Mouse (Mus musculus) splenic B cell, adult 2 months (primary cell): ENCODE results near the gene Cdx4.

Experiments used
- DNase-seq: peaks from one replicate; pipeline ENCODE4 v3.0.0-alpha.2; 2011; ENCODE audit warnings: low read depth, low spot score
- H3K27me3 ChIP-seq: 2 replicates; pipeline ENCODE4 v1.6.1; 2012; ENCODE audit warnings: mild to moderate bottlenecking, low read length, moderate library complexity, mixed read lengths; ENCODE audit not compliant: control insufficient read depth, poor library complexity, insufficient read depth, severe bottlenecking
- H3K36me3 ChIP-seq: 2 replicates; pipeline ENCODE4 v1.6.1; 2012; ENCODE audit warnings: mild to moderate bottlenecking, low read length, moderate library complexity, mixed read lengths; ENCODE audit not compliant: control insufficient read depth, poor library complexity, insufficient read depth, severe bottlenecking

Gene Cdx4

GRCm38 (mm10) chrX:103356287-103356686, 35.1 kb downstream of the Cdx4 start, which contains the start of gene Chic1:
TSS of gene Chic1 (plus strand) at chrX:103356476.
- peak; percentile 29 for DNase-seq
- Histone ChIP-seq H3K27me3 (no peaks in the 10 kb centered on the region), H3K36me3 (no peaks in the 10 kb centered on the region)

DNA sequence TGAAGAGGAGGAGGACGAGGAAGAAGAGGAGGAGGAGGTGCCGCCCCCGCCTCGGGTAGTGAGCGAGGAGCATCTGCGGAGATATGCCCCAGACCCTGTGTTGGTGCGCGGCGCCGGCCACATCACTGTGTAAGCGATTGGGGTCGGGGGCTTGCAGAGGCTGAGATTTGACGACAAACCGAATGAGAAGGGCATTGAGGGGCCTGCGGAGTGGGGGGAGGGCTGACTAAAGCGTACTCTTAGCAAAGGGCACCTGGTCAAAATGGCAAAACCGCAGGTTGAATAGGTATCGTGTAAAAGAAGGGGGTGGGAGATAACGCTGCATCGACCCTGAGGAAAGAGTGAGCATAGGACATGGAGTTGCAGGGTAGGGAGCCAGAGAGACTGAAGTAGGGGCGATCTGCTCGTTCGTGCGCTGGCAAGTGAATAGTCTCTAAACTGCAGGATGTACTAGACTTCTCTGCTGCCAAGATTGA, 35.6 kb downstream of the Cdx4 start:
- peak; percentile 1 for DNase-seq
- H3K36me3 ChIP-seq = no peaks in the 10 kb centered on the region
- H3K27me3 ChIP-seq = no peaks in the 10 kb centered on the region

DNA sequence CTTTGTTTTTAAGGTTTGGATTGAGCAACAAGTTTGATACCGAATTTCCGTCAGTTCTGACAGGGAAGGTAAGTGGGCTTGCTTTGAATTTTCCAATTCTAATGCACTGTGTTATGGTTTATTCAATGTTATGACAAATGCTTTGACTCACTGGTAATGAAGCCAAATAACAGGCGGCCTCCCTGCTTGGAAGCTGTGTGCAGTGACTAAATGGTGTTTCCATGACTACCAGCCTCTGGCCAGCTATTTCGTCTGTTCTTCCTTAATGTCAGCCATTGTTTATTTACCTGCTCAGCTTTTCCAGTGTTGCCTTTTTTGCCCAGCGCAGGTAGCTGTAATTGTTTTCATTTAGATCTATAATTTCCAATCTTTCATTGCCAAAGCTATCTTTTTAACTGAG, 45.0 kb downstream of the Cdx4 start:
- DNase-seq = no peak
- H3K36me3 ChIP-seq = no peaks in the 10 kb centered on the region
- H3K27me3 ChIP-seq = no peaks in the 10 kb centered on the region

DNA sequence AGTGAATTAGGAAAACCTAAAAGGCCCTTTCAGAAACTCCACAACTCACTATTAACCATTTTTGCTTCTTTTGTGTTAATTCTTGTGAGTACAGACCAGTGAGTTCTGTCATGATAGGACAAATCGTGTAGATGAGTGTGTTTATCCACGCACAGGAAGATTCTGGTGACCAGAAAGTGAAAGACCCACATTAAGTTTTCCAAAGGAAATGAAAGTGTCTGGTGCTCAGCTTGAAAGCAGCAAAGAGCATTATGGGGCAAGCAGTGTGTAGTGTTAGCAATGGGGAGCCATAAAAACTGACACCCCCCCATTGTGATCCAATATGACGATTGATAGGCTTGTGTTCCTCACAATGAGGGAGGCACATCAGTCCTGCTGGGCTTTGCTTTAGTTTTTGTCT, 47.5 kb downstream of the Cdx4 start:
- no peak for DNase-seq
- Histone ChIP-seq H3K27me3 (no peaks in the 10 kb centered on the region), H3K36me3 (no peaks in the 10 kb centered on the region)

GRCm38 (mm10) chrX:103371221-103371620, 50.0 kb downstream of the Cdx4 start:
- Histone ChIP-seq H3K36me3 (no peaks in the 10 kb centered on the region), H3K27me3 (no peaks in the 10 kb centered on the region)
- DNase-seq = peak; percentile 12

DNA sequence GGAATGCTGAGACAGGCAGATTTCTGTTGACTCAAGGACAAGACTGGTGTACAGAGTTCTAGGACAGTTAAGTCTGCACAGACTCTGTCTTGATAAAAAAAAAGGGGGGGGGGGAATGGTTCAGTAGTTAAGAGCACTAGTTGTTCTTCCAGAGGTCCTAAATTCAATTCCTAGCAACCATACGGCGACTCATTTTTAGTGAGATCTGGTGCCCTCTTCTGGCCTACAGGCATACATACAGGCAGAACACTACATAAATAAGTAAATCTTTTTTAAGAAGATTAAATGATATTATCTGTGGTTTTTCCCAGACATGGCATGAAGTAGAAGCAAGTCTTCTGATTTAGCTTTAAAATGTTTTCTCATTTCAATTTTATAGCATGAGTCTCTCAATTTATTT, 50.4 kb downstream of the Cdx4 start:
- peak; percentile 43 for DNase-seq
- no peaks in the 10 kb centered on the region for H3K36me3 ChIP-seq
- H3K27me3 ChIP-seq = no peaks in the 10 kb centered on the region

DNA sequence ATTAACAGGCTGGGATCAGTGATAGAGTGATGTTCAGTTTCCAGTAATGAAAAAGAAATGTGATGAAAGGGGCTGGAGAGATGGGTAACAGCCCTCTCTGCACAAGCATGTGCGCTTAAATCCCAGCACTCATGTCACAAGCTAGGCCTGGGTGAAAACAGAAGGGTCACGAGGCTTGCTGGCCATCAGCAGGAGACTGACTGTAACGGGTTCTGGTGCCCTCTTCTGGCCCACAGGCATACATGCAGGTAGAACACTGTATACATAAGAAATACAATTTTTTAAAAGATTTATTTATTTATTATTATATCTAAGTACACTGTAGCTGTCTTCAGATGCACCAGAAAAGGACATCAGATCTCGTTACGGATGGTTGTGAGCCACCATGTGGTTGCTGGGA, 53.1 kb downstream of the Cdx4 start:
- Histone ChIP-seq H3K27me3 (no peaks in the 10 kb centered on the region), H3K36me3 (no peaks in the 10 kb centered on the region)
- peak; percentile 3 for DNase-seq
